Mouse (Mus musculus): ENCODE measurements around the gene 1700001J03Rik. TPM values are rescaled to one million over a fixed set of nuclear protein-coding genes. Genes with fewer than 3 reads are reported as not detected.
"Not testable (repeated sequence)": the region's sequence is repeated elsewhere in the genome, so short reads cannot be mapped to it uniquely, and the experiment has no call there.

1700001J03Rik gene
- 0.12 and 0.18 TPM in 2 replicates for polyA plus RNA-seq (2012; rRNA removed)

- H3K4me3 ChIP-seq (ENCODE audit: extremely low read depth, insufficient read depth, insufficient read length); H3K36me3 ChIP-seq (ENCODE audit: control insufficient read depth, insufficient read depth, low read length); H3K27me3 ChIP-seq (ENCODE audit: control insufficient read depth, insufficient read depth, low read length); DNase-seq (ENCODE audit: low read depth in 1 of 2, low spot score in 2 of 2); H3K4me1 ChIP-seq (ENCODE audit: control insufficient read depth, insufficient read depth, insufficient read length); H3K27ac ChIP-seq (ENCODE audit: insufficient read depth, low read length): not testable (repeated sequence)
- WGBS = 77% methylated on average over 4 of the region's 4 CpGs
These were observed at the start of gene 1700001J03Rik for GRCm38 (mm10) chr5:146185204-146185603. TSS of gene 1700001J03Rik (minus strand) at chr5:146185304.

- Histone ChIP-seq H3K4me1 (ENCODE audit: control insufficient read depth, insufficient read depth, insufficient read length) (0 out of 2 replicates have a peak, but pooled peaks cover 2% of the 10 kb centered on the region), H3K27me3 (ENCODE audit: control insufficient read depth, insufficient read depth, low read length) (no peaks in the 10 kb centered on the region), H3K4me3 (ENCODE audit: extremely low read depth, insufficient read depth, insufficient read length) (no peak overlapping the region), H3K27ac (ENCODE audit: insufficient read depth, low read length) (no peak overlapping the region), H3K36me3 (ENCODE audit: control insufficient read depth, insufficient read depth, low read length) (no peaks in the 10 kb centered on the region; the same call in 1 of the 2 replicates)
- WGBS = 73% methylated on average over 1 of the region's 1 CpGs
- no peak for DNase-seq (ENCODE audit: low read depth in 1 of 2, low spot score in 2 of 2)
- TF ChIP-seq CTCF (IDR thresholded peaks at IDR 0.05; ENCODE audit: extremely low read depth, insufficient read depth, insufficient read length, insufficient replicate concordance) (no peak), POLR2A (IDR thresholded peaks at IDR 0.05; ENCODE audit: low read depth, low read length) (no peak)
These were observed 49.2 kb upstream of the 1700001J03Rik start for GRCm38 (mm10) chr5:146234336-146234735.

GRCm38 (mm10) chr5:146232816-146233215 lies 47.7 kb upstream of the 1700001J03Rik start:
- H3K27ac ChIP-seq (ENCODE audit: insufficient read depth, low read length) = no peak overlapping the region
- TF ChIP-seq CTCF (IDR thresholded peaks at IDR 0.05; ENCODE audit: extremely low read depth, insufficient read depth, insufficient read length, insufficient replicate concordance) (no peak), POLR2A (IDR thresholded peaks at IDR 0.05; ENCODE audit: low read depth, low read length) (no peak)
- WGBS = 75% methylated on average over 11 of the region's 11 CpGs

GRCm38 (mm10) chr5:146232056-146232675 lies 47.1 kb upstream of the 1700001J03Rik start:
- 42% methylated on average over 6 of the region's 6 CpGs for WGBS
- no peak for TF ChIP-seq POLR2A (IDR thresholded peaks at IDR 0.05; ENCODE audit: low read depth, low read length)
- TF ChIP-seq CTCF (IDR thresholded peaks at IDR 0.05; ENCODE audit: extremely low read depth, insufficient read depth, insufficient read length, insufficient replicate concordance) = no peak

More at GRCm38 (mm10) chr5:146232816-146233215, 47.7 kb upstream of the 1700001J03Rik start:
- H3K36me3 ChIP-seq (ENCODE audit: control insufficient read depth, insufficient read depth, low read length) = no peaks in the 10 kb centered on the region; the same call in 1 of the 2 replicates
- no peaks in the 10 kb centered on the region for H3K27me3 ChIP-seq (ENCODE audit: control insufficient read depth, insufficient read depth, low read length)
- no peak for DNase-seq (ENCODE audit: low read depth in 1 of 2, low spot score in 2 of 2)
- H3K4me3 ChIP-seq (ENCODE audit: extremely low read depth, insufficient read depth, insufficient read length) = no peak overlapping the region; the same call in 1 of the 2 replicates
- H3K4me1 ChIP-seq (ENCODE audit: control insufficient read depth, insufficient read depth, insufficient read length) = 0 out of 2 replicates have a peak, but pooled peaks cover 2% of the 10 kb centered on the region

GRCm38 (mm10) chr5:146231655-146231996 lies 46.5 kb upstream of the 1700001J03Rik start:
- Histone ChIP-seq H3K27ac (ENCODE audit: insufficient read depth, low read length) (peak overlapping the region; percentile 95), H3K36me3 (ENCODE audit: control insufficient read depth, insufficient read depth, low read length) (no peaks in the 10 kb centered on the region), H3K4me3 (ENCODE audit: extremely low read depth, insufficient read depth, insufficient read length) (peak overlapping the region; percentile 94), H3K27me3 (ENCODE audit: control insufficient read depth, insufficient read depth, low read length) (no peaks in the 10 kb centered on the region), H3K4me1 (ENCODE audit: control insufficient read depth, insufficient read depth, insufficient read length) (0 out of 2 replicates have a peak, but pooled peaks cover 2% of the 10 kb centered on the region)
- TF ChIP-seq CTCF (IDR thresholded peaks at IDR 0.05; ENCODE audit: extremely low read depth, insufficient read depth, insufficient read length, insufficient replicate concordance) (no peak), POLR2A (IDR thresholded peaks at IDR 0.05; ENCODE audit: low read depth, low read length) (no peak)
- peak in 1 of 2 experiments; percentile 20 for DNase-seq (ENCODE audit: low read depth in 1 of 2, low spot score in 2 of 2)
- WGBS = 2% methylated on average over 19 of the region's 19 CpGs

More at GRCm38 (mm10) chr5:146232056-146232675, 47.1 kb upstream of the 1700001J03Rik start:
- no peaks in the 10 kb centered on the region for H3K36me3 ChIP-seq (ENCODE audit: control insufficient read depth, insufficient read depth, low read length)
- no peak for DNase-seq (ENCODE audit: low read depth in 1 of 2, low spot score in 2 of 2)
- H3K4me3 ChIP-seq (ENCODE audit: extremely low read depth, insufficient read depth, insufficient read length) = peak overlapping the region; percentile 94
- 0 out of 2 replicates have a peak, but pooled peaks cover 2% of the 10 kb centered on the region for H3K4me1 ChIP-seq (ENCODE audit: control insufficient read depth, insufficient read depth, insufficient read length)
- H3K27ac ChIP-seq (ENCODE audit: insufficient read depth, low read length) = no peak overlapping the region
- no peaks in the 10 kb centered on the region for H3K27me3 ChIP-seq (ENCODE audit: control insufficient read depth, insufficient read depth, low read length)

- H3K4me3 ChIP-seq (ENCODE audit: extremely low read depth, insufficient read depth, insufficient read length) = peak within 1 kb of the TSS; percentile 94
- peak; percentile 57 for TF ChIP-seq POLR2A (IDR thresholded peaks at IDR 0.05; ENCODE audit: low read depth, low read length)
- TF ChIP-seq CTCF (IDR thresholded peaks at IDR 0.05; ENCODE audit: extremely low read depth, insufficient read depth, insufficient read length, insufficient replicate concordance) = no peak
- no peaks in the 10 kb centered on the region for H3K27me3 ChIP-seq (ENCODE audit: control insufficient read depth, insufficient read depth, low read length)
- 0 out of 2 replicates have a peak, but pooled peaks cover 2% of the 10 kb centered on the region for H3K4me1 ChIP-seq (ENCODE audit: control insufficient read depth, insufficient read depth, insufficient read length)
- DNase-seq (ENCODE audit: low read depth in 1 of 2, low spot score in 2 of 2) = peak; percentile 87 to 88
- no peaks in the 10 kb centered on the region for H3K36me3 ChIP-seq (ENCODE audit: control insufficient read depth, insufficient read depth, low read length)
- peak within 1 kb of the TSS; percentile 95 for H3K27ac ChIP-seq (ENCODE audit: insufficient read depth, low read length)
- WGBS = under 1% methylated on average over 87 of the region's 102 CpGs
These were observed 46.0 kb upstream of the 1700001J03Rik start, which contains the start of gene Cdk8 for GRCm38 (mm10) chr5:146230864-146231654. TSS of gene Cdk8 (plus strand) at chr5:146231230.

Measured in spleen, adult 2 months (tissue).